Mouse (Mus musculus): Measurements from ENCODE around the gene Cacna1d.

GRCm38 (mm10) chr14:30371070-30371469 lies 120.2 kb downstream of the Cacna1d start:
- no peak for TF ChIP-seq GATA1 (IDR thresholded peaks at IDR 0.05; ENCODE audit: low read depth, low read length)
- TF ChIP-seq POLR2A (IDR thresholded peaks at IDR 0.05; ENCODE audit: control insufficient read depth in 1 of 2, insufficient read depth in 1 of 2, low read depth in 1 of 2, low read length in 2 of 2, poor library complexity in 1 of 2) = no peak
- TF ChIP-seq MXI1 (IDR thresholded peaks at IDR 0.05; ENCODE audit: low read depth, low read length) = no peak
- no peak for TF ChIP-seq NRF1 (IDR thresholded peaks at IDR 0.05; ENCODE audit: insufficient read depth, low read depth, low read length, poor library complexity, severe bottlenecking)
- no peak for TF ChIP-seq CHD2 (IDR thresholded peaks at IDR 0.05; ENCODE audit: low read length)
- no peak for TF ChIP-seq RCOR1 (IDR thresholded peaks at IDR 0.05; ENCODE audit: low read depth, low read length)
- TF ChIP-seq BHLHE40 (IDR thresholded peaks at IDR 0.05; ENCODE audit: borderline replicate concordance, low read depth, low read length) = no peak
- TF ChIP-seq POLR2AphosphoS2 (IDR thresholded peaks at IDR 0.05; ENCODE audit: low read length) = no peak

Data from MEL (cell line).